In the genomic region with DNA sequence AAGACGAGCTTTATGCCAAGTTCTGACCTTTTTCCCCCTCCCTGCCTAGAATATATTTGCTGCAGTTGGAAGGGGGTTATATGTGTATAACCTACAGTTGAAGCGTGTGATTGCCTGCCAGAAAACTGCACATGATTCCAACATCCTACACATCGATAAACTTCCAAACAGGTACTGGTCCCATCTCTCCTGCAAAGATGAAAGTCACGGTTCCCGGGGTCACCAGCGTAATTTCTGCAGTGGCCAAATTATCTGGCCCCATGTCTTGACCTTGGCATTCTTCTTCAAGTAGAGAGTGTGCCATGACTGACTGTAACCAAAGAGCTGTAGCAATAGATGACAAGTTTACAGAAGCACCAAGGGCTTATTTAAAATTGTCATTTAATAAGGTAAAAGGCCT, we compare ENCODE assay signal across 10 mouse cellular contexts.
"Had no signal": no experiment of that assay in that cellular context is flagged by ENCODE, and none has a peak within 500 bp of the region (broad histone marks: within the 10 kb centered on the region; RNA-seq: fewer than 3 reads in every experiment).

No protein-coding gene starts in this region.

- H3K27ac ChIP-seq: liver, embryonic 13.5 days; liver, embryonic 15.5 days; lung, embryonic 15.5 days; macrophage; midbrain, embryonic 13.5 days; neural tube, embryonic 12.5 days; stomach, embryonic 15.5 days; stomach, postnatal 0 days had no signal

- H3K4me1 ChIP-seq: liver, embryonic 13.5 days; liver, embryonic 15.5 days; lung, embryonic 15.5 days; megakaryocyte, embryonic 14.5 days had no signal

- ATAC-seq: liver, postnatal 0 days had no signal

- H3K4me3 ChIP-seq: liver, embryonic 13.5 days; liver, embryonic 15.5 days; lung, embryonic 15.5 days; megakaryocyte, embryonic 14.5 days; midbrain, embryonic 13.5 days; neural tube, embryonic 12.5 days; stomach, embryonic 15.5 days had no signal

- H3K9ac ChIP-seq: liver, embryonic 13.5 days; liver, embryonic 15.5 days; liver, postnatal 0 days; lung, embryonic 15.5 days; neural tube, embryonic 12.5 days; stomach, embryonic 15.5 days had no signal

- H3K36me3 ChIP-seq: liver, embryonic 13.5 days; liver, embryonic 15.5 days; stomach, embryonic 15.5 days had no signal

- H3K9me3 ChIP-seq: liver, embryonic 13.5 days; liver, embryonic 15.5 days; lung, embryonic 15.5 days; megakaryocyte, embryonic 14.5 days; midbrain, embryonic 13.5 days; neural tube, embryonic 12.5 days; stomach, embryonic 15.5 days had no signal

- H3K27me3 ChIP-seq: liver, embryonic 13.5 days; liver, embryonic 15.5 days; lung, embryonic 15.5 days; megakaryocyte, embryonic 14.5 days; neural tube, embryonic 12.5 days; stomach, embryonic 15.5 days had no signal

- H3K4me2 ChIP-seq: liver, embryonic 13.5 days; liver, embryonic 15.5 days; lung, embryonic 15.5 days; stomach, embryonic 15.5 days had no signal

- DNase-seq: liver, embryonic 13.5 days had no signal
